Mouse (Mus musculus): ENCODE measurements around the gene Bbof1.
A peak's percentile ranks its signal among the peaks of the same experiment; 100 is the strongest.

Gene Bbof1

DNA sequence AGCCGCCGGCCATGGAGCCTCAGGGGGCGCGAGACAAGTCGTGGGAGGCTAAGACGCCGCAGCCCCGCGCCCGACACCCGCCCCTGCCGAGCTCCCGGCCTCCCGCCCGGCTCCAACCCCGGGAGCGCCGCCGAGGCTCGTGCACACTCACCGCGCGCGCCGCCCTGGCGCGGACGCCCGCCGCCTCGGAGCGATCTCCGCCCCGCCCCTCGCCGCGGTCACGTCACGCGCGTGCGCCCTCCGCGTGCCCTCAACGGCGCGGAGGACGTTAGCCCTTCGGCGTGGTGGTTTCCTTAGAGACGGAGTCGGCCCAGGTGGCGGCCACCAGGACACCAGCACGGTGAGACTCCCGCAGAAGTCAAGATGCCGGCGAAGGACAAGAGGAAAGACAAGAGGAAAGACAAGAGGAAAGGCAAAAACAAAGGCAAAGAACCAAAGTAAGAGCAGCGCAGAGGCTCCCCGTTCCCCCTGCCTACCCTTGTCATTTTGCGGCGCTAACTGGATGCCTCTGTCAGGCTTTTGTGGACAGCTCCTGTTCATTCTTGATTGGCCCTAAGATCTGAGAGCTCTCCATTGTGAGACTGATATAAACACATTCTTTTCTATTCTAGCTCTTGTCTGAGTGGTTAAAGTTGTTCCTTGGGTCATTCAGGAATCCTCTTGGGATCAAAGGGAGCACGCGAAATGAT lies at the start of gene Bbof1, which contains the start of gene Entpd5:
Gene Bbof1, plus strand, starts transcription at position 253 of the 689 bp plus-strand sequence.
Gene Entpd5, minus strand, starts transcription at position 211 of the 689 bp plus-strand sequence.
- peak; percentile 74 for DNase-seq (ENCODE audit: low read depth)

DNA sequence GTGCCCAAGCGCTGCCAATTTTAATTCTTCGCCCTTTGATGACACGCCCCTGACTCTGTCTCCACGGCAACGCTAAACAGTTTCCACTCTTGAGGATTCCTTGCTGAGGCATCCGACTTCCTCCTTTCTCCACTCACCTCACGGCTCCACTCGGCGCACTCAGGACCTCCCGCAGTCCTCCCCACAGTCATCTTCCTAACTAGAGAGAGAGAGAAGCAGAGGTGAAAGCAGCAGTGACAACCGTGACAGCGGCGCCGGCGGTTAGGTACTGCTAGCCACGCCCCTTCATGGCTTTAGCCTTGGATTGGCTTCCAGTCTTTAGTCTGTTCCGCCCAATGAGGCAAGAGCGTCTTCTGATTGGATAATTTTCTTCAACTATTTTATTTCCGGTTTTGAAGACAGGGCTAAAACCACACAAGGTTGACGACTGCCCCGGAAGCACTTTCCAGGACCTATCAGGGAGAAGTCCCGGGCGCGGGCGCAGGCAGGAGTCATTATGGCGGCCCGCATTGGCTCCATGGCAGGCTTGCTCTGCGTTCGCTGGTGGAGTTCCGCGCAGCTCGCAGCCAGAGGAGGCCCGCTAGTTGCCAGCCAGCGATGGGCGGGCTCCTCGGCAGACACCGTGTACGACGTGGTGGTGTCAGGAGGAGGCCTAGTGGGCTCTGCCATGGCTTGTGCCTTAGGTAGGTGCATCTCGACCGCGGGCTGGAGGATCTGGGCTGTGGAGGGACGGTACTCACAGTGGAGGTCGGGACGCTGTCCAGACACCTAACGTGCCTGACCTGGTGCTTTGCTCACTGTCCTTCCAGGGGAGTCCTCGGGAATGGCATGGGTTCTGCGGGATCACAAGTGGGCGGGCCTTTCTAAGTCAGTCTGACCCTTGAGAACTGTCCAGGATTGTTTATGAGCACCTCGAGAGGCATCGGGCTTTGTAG lies 47.0 kb upstream of the Bbof1 start, which contains the start of the genes Coq6 and Fam161b:
Gene Coq6, plus strand, starts transcription at position 103 of the 935 bp plus-strand sequence.
Gene Fam161b, minus strand, starts transcription at position 279 of the 935 bp plus-strand sequence.
- peak; percentile 98 for DNase-seq (ENCODE audit: low read depth)

DNA sequence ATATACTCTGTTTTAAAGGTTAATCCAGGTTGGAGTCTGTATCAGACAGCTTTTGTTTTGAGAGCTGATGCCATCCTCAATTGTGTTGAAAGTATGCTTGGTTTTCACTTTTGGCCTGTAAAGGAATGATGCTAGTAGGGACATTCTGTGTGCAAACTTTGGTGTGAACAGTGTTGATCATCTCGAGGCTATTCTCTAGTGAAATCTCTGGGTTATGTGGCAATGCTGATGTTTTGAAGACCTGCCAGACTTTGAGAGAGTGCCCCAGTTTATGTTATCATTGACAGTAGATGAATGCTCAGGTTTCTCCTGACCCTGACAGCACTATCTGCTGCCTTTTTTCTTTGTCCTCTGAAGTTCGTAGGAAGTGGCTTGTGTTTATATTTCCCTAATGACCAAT lies 46.0 kb upstream of the Bbof1 start:
- no peak for DNase-seq (ENCODE audit: low read depth)

DNA sequence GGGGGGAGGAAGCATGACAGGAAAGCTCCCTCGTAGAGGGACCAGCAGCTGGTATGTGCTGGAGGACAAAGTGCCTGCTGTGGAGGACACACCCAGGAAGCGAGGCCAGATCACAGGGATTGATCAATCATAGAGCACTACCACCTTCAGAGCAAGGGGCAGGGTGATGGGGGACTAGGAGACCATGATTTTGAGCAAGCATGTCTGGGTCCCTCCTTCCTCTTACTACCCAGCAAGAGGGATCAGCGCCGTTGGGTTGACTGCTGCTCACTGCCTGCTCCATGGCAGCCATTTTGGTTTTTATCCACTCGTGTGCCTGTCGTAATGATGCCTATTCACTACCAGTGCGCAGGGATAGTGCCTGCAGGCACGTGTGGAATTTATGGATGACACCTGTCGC lies 44.6 kb upstream of the Bbof1 start:
- DNase-seq (ENCODE audit: low read depth), result no peak

DNA sequence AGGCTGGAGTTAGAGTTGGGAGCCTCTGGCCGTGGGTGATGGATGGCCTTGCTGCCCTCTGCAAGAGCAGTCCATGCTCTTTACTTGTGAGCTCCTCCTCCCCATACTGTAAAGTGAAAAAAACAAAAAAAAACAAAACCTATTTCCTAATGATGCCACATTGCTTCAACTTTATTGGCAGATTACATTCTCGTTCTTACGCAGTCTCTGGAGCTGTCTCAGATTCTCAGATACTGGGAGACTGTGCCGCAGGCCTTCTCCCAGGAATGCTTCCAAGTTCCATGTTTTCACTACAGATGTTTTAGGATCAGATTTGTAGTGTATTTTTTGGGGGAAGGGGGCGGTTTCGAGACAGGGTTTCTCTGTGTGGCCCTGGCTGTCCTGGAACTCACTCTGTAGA lies 43.7 kb upstream of the Bbof1 start:
- DNase-seq (ENCODE audit: low read depth), result no peak

DNA sequence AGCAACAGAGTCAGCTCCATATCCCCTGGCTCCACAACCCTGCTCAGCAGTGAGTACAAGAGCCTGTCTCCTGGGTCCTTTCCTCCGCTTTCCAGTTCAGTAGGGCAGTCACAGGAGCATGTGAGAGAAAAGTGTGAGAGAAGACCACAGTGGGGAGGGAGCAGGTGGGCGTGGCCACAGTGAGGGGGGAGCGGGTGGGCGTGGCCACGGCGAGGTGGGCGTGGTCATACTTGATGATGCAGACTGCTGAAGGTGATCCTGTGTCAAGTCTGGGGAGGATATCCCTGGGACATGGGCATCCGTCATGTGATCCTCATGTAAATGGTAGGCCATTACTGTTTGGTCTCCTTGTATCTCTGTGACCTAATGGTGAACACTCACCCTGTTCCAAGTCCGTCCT lies 41.9 kb upstream of the Bbof1 start:
- DNase-seq (ENCODE audit: low read depth), result no peak

DNA sequence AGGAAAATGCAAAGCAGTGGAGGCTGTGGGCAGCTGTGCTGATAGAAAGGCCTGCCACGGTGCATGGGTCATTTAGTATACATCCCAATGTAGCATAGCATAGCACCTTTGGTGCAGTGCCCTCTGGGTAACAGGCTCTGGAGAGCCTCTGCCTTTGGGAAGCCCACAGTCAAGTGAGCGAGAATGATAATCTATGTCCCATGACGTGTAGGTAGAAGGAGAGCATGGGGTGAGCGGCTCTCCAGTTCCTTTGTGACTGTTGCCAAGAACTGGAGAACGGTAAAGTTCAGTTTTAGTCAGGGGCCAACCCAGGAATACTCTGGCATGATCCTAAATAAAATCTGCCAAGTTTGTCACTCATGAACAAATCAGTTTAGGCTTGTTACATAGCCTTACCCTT lies 37.2 kb upstream of the Bbof1 start:
- no peak for DNase-seq (ENCODE audit: low read depth)

DNA sequence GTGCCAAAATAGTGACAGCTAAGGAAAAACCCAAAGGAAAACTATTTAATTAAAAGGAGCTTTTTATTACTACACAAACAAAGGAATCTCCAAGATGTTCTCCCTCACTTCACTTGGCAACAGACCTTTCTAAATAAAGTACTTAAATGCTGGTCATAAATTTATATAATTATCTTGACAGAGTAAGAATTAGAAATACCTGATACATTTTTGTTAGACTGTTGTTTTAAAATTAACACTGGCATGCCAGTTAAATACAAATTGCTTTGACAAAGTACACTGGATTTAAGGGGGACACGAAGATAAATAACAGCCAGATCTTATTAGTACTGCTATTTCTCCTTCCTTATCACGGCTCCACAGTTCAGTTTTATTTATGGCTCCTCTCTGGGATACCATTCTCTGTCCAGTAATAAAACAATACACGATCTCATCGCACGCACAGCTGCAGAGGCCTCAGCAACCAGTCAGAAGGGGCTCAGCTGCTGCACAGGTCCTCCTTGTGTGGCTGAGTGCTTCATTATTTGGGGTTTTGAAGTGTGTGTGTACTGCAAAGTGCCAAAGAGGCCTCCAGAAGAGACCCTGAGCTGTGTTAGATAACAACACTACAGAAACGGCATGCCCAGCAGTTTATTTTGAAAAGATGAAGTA lies 34.9 kb upstream of the Bbof1 start:
- no peak for DNase-seq (ENCODE audit: low read depth)

DNA sequence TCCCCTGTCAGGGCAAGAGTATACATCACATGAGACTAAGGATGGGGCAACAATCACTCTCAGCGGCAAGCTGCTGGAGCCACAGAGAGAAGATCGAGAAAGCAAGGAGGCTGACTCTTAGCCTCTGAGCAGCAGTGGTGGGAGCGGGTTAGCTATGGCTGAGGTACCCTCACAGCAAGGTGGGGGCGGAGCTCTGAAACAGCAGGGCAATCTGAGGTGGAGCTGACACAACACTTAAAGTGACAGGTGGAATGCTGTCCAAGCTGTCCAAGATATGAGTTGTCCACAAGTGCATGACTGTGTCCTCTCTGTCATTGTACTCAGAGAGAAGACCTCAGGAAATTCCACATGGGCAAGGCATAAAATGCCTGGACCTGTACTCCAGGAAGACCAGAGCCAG lies 26.5 kb upstream of the Bbof1 start:
- no peak for DNase-seq (ENCODE audit: low read depth)

DNA sequence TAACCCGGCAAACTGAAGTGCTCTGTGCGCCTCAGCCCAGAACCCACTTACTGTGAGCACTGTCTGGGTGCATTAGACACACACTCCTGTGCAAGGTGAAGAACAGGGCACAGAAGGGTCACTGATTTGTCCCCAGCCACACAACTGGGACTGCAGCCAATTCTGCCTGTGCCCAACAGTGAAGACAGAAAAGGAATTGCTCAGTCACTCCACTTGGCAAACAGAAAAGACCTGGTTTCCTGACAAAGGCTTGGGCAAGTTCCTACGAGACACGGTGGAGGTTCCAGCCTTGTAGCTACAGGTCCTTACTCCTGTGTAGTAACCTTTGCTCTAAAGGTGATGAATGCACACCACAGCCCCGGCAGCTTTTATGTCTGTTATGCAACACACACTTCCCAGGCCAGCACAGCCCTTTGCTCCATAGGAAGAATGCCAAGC lies 24.2 kb upstream of the Bbof1 start:
- no peak for DNase-seq (ENCODE audit: low read depth)

DNA sequence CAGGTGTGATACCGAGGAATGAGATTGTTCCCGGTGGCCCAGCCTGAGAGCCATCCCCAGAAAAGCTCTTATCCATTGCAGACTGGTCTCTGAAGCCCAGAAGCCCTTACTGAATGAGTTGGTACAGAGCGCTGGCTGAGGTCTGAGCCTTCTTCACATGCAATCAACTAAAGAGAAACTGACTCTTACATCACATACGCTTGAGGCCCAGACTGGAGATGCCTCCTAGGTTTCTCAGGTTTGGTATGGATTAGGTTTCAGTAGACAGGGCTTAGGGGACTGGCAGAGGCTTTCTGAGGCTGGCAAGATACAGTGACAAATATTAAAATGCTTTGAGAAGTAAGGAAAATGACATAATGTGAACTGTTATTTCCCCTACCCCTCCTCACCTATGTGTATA lies 23.5 kb upstream of the Bbof1 start:
- no peak for DNase-seq (ENCODE audit: low read depth)

DNA sequence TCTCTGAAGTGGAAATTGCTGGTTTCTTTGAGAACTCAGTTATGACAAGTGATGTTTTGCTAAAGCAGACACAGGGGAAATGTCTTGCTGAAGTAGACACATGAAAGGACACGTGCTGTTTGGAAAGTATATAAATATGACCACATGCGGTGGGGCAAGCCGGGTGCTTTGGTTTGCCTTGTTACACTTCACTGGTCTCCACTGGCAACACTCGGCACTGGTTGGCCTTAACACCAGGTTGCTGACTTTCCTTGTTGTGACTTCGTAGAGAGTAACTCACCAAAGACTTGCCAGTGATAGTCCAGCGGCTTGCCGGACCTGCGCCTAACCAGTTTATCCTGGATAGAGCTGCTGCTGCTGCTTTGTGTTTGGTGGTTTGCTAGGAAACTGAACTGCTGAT lies 20.8 kb upstream of the Bbof1 start:
- no peak for DNase-seq (ENCODE audit: low read depth)

DNA sequence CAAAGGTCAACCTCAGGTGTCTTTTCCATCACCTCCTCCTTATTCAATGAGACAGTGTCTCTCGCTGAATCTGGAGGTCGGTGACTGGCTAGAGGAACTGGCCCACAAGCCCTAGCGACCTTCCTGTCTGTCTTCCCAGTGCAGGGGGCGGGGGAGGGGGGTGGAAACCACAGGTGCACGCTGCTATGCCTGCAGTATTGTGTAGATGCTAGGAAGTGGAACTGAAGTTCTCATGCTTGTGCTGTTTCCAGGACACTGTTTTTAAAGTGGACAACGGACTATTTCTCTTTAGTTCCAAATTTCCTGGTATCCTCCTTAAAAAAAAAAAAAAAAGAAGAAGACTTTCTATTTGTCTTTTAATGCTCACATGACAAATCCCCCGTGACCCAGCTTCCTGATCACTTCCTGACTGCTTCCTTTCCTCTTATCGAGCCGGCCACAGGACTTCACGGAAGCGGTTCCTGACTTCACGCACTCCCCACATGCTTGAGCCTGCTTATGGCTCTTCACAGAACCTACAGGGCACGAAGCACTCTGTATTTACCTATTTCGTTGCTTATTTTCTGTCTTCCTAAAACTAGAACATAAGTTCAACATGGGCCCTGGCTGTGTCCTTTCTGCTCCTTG lies 20.0 kb upstream of the Bbof1 start:
- DNase-seq (ENCODE audit: low read depth), result no peak

DNA sequence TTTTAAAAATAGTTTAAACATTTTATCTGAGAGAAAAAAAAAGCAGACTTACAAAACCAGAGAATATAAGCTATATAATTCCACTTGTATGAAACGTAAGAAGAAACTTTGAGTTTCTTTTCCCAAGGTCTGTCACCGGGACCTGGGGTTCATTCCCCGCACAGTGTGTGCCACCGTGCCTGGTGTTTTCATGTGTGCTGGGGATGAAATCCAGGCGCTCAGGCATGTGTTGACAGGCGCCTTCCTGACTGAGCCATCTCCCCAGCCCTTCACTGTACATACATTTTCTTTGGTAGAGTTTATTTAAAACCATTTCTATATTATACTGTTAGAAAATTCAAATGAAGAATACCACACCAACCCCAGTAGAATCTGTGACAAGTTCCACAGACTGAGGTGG lies 18.5 kb upstream of the Bbof1 start:
- DNase-seq (ENCODE audit: low read depth), result no peak

DNA sequence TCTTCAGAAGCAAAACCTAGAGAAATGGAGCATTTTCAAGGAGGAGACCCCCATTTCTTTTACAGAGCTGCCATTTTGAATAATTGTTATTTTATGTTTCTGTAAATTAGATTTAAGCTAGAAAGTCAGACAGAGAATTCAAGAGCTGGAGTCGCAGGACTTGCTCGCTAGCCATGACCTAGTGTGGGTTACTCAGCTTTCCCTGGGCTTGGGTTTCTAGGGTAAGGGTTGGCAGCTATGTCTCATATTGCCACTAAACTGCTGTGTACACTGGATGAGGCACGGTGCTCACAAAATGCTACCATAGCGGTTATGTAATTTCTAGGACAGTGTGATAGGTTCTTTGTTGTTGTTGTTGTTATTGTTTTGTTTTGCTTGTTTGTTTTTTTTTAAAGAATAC lies 16.2 kb upstream of the Bbof1 start:
- DNase-seq (ENCODE audit: low read depth), result no peak

DNA sequence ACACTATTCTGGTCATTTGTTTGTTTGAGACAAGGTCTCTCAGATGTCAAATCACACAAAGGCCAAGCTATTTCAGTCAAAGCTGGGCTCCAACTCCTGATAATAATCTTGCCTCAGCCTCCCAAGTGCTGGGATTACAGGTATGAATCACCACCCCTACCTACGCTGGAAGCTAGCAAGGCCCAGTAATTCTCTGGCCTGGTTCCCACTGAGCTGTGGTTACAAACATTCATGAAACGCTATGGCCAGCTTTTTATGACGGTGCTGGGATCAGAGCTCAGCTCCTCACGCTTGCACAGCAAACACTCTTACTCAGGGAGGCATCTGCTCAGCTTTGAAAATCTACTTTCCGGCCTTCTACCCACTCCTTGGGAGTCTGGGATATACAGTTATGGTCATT lies 15.0 kb upstream of the Bbof1 start:
- DNase-seq (ENCODE audit: low read depth), result no peak

DNA sequence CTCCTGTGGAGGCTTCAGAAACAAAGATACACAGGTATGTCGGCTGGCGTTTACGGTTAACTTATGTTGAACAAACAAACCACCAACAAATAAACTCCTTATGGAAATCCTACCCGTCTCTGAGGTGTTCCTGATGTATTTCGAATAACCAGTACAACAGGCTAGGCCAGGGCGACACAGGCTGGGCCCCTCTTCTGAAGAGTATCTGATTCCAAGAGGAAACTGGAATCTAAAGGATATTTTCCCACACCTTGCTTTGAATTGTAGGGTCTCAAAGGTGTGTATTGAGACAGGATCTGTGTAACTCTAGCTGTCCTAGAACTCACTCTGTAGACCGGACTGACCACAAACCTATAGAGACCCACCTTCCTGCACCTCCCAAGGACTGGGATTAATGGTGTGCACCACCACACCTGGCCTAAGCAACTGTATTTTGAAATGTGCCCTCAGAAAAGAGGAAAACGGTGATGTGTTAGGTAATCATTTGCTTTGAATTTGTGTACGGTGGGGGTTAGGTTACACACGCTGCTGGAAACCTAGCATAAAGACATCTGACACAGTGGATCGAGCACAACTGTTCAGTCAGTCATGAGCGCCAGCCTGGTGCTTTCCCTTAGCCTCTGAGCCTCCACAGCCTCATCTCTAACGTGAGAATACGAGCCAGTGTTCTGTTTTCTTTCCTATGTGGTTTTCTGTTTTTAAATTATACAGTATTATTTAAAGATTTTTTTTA lies 11.8 kb upstream of the Bbof1 start:
- no peak for DNase-seq (ENCODE audit: low read depth)

DNA sequence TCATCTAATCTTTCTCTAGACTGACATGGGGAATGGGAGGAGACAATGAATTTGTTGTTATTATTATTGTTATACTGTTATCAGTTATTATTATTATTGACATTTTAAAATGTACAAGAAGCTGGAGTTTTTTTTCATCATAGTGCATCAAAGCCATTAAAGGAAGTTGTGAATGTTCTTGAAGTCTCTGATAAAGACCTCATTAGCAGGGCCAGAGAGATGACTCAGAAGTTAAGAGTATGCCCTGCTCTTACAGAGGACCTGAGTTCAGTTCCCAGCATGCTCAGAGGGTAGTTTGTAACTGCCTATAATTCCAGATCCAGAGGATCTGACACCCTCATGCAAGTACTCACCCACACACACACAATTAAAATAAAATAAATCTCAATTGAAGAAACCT lies 11.2 kb upstream of the Bbof1 start:
- DNase-seq (ENCODE audit: low read depth), result no peak

DNA sequence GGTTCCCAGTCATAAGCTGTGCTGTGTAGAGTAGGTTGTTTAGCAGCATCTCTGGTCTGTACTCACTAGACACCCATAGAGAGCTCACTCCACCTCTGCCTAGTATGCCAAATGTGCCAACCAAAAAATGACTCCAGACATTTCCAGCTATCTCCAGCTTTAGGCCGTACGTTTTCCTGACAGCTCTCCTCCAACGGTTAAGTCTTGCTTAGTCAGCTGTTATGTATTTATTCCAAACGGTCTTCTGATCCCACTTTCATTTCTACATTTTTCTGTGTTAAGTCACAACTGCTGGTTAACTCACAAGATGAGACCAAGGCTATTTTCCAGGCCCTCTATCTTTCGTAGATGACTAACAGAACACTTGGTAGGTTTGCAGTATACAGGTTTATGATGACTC lies 10.2 kb upstream of the Bbof1 start:
- no peak for DNase-seq (ENCODE audit: low read depth)

DNA sequence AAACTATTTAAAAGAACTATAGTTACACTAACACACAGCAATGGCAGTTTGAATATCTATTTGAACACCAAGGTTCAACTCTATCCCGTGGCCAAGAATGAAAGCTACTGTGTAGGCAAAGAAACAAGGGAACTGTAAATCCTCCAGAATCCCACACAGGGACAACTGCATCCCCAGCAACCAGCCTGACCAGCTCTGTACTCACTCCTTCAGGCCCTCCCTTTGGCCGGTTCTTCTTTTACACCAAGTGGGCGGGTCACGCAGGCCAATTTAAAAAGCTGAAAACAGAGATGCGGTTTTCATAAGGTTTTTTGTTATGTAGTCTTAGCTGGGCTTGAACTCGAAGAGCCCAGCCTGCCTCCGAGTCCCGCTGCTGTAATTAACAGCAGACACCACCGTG lies 9.7 kb upstream of the Bbof1 start:
- no peak for DNase-seq (ENCODE audit: low read depth)

DNA sequence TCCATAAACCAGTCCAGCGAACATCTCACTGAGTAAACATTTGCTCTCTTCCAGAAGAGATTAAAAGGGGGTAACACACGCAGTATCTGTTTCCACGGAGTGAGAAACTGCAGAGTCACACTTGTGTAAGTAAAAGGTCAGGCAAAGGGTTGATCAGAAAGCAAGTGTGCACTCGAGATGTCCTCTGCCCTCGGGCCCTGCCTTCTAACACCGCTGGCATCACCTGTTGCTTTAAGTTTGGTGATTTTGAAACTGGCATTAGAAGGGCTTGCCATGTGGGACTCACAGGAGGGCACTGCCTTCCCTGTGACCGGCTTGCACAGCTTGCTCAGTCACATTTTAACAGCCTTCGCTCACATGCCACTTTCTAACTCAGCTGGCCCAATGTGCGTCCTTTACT lies 9.2 kb upstream of the Bbof1 start:
- DNase-seq (ENCODE audit: low read depth), result no peak

All from c-Kit-positive CD71-positive TER-119-negative erythroid progenitor cells, embryonic 14.5 days (primary cell).